Mouse (Mus musculus) heart, embryonic 11.5 days (tissue): ENCODE results near the gene Pik3c2a. TPM values are rescaled to one million over a fixed set of nuclear protein-coding genes. Genes with fewer than 3 reads are reported as not detected.
A peak's percentile ranks its signal among the peaks of the same experiment; 100 is the strongest.

Source experiments
- ATAC-seq: fragments of 200-750 bp; cut with Nextera tagmentation; replicated peaks from 2 replicates; pipeline ENCODE4 v1.8.0; 2017; ENCODE audit warnings: moderate library complexity; ENCODE audit not compliant: insufficient number of reproducible peaks, low FRiP score, low TSS enrichment
- H3K27ac ChIP-seq: fragments of 300-500 bp; sonication (generic); 2 replicates; pipeline ENCODE4 v1.5.1; 2014; ENCODE audit warnings: mild to moderate bottlenecking, low read depth, low read length
- H3K27me3 ChIP-seq: fragments of 300-500 bp; sonication (generic); 2 replicates; pipeline ENCODE4 v1.6.1; 2014; ENCODE audit warnings: mild to moderate bottlenecking, low read length, mixed read lengths; ENCODE audit not compliant: control insufficient read depth, insufficient read depth
- H3K36me3 ChIP-seq: fragments of 300-500 bp; sonication (generic); 2 replicates; pipeline ENCODE4 v1.6.1; 2014; ENCODE audit warnings: mild to moderate bottlenecking, low read length, moderate library complexity, mixed read lengths; ENCODE audit not compliant: control insufficient read depth, insufficient read depth
- H3K4me1 ChIP-seq: fragments of 300-500 bp; sonication (generic); 2 replicates; pipeline ENCODE4 v1.6.1; 2014; ENCODE audit warnings: low read length; ENCODE audit not compliant: control insufficient read depth, insufficient read depth
- H3K4me2 ChIP-seq: fragments of 300-500 bp; sonication (generic); 2 replicates; pipeline ENCODE4 v1.6.1; 2014; ENCODE audit warnings: mild to moderate bottlenecking, moderate library complexity
- H3K4me3 ChIP-seq: fragments of 300-500 bp; sonication (generic); 2 replicates; pipeline ENCODE4 v1.5.1; 2014; ENCODE audit warnings: low read depth, low read length
- H3K9ac ChIP-seq: fragments of 300-500 bp; sonication (generic); 2 replicates; pipeline ENCODE4 v1.6.1; 2014; ENCODE audit warnings: mild to moderate bottlenecking, low read depth, low read length, moderate library complexity
- H3K9me3 ChIP-seq: fragments of 300-500 bp; sonication (generic); replicated peaks from 2 replicates; pipeline ENCODE4 v1.6.1; 2016; ENCODE audit warnings: low read length; ENCODE audit not compliant: control insufficient read depth
- WGBS: fragments of 180-500 bp; shearing (Covaris S2); extraction: QIAGEN DNeasy Blood & Tissue Kit; methylation state at CpG from one replicate; pipeline ENCODE4 v1.1.7; 2014; ENCODE audit not compliant: insufficient replicate concordance; 5-methylcytosine and 5-hydroxymethylcytosine counted together
- polyA plus RNA-seq: library from polyadenylated mRNA; unstranded; fragments of >200 nt; fragmentation: Nextera tagmentation; extraction: Ambion mirVana; gene quantifications from 2 replicates; pipeline ENCODE4 v1.2.1, GENCODE M21; 2014

The Pik3c2a gene
- polyA plus RNA-seq, 1 experiment from 2014 or later = 29.5 TPM

DNA sequence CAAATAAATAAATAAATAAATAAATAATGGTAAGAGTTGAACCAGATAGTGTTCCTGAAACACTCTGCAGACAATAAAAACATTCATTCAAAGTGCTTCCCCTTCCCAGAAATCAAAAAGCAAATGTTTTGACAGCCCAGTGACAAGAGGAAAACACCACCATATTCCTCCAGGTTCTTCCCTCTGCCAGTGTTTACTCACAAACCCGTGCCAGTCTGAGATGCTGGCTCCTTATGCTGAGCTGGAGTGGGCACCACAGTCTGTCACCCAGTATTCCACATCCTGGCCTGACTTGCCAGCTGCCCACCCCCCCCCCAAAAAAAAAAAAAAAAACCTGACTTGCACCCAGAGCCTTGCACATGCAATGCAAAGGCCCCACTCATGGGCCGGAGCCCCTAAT lies 144.4 kb downstream of the Pik3c2a start:
- H3K9ac ChIP-seq = no peak overlapping the region
- 88% methylated on average over 2 of the region's 2 CpGs for WGBS
- peaks cover 8% of the 10 kb centered on the region for H3K4me1 ChIP-seq
- ATAC-seq = no peak
- no peaks in the 10 kb centered on the region for H3K9me3 ChIP-seq
- H3K4me2 ChIP-seq = no peak overlapping the region
- no peak overlapping the region for H3K4me3 ChIP-seq
- H3K27ac ChIP-seq = no peak overlapping the region
- H3K36me3 ChIP-seq = no peaks in the 10 kb centered on the region
- no peaks in the 10 kb centered on the region for H3K27me3 ChIP-seq

DNA sequence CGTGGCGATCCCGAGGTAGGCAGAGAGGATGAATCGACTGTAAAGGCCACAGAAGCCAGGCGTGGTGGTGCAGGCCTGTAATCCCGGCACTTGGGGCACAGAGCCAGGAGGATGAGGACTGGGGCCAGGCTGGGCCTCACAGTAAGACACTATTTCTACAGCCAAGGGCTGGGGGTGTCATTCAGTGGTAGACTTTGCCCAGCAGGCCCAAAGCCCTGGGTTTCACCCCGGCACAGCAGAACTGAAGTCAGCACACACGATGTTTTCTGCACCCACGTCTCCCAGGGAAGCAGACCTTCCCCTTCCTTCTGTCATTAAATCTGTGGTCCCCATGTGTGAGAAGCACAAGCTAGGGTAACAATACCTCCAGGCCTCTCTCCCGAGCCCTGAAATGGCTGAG lies 144.9 kb downstream of the Pik3c2a start:
- Histone ChIP-seq H3K27ac (no peak overlapping the region), H3K4me1 (peaks cover 8% of the 10 kb centered on the region), H3K36me3 (no peaks in the 10 kb centered on the region), H3K27me3 (no peaks in the 10 kb centered on the region), H3K9me3 (no peaks in the 10 kb centered on the region), H3K4me3 (no peak overlapping the region), H3K4me2 (no peak overlapping the region), H3K9ac (0 out of 2 replicates have a peak overlapping the region, but pooled peaks have one; percentile 5)
- ATAC-seq = no peak
- WGBS = 74% methylated on average over 10 of the region's 10 CpGs

DNA sequence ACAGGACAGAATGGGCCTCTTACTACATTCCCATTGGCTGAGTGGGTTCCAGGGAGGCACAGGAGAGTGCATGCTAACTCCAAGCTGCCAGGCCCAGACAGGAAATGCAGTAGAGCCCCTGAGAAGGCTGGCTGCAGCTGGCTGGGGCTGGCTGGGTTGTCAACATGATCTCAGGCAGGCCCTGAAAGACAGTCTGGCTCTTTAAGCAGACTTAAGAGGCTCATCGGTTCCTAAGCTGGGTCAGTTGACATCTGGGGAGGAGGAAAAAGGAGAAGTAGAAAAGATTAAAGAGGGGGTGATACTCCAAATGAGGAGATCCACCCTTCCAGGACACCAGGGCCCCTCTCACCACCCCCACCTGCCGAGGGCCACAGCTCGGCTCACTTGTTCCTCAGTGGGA lies 148.3 kb downstream of the Pik3c2a start:
- Histone ChIP-seq H3K27me3 (no peaks in the 10 kb centered on the region), H3K4me3 (no peak overlapping the region), H3K4me2 (no peak overlapping the region), H3K36me3 (no peaks in the 10 kb centered on the region), H3K27ac (no peak overlapping the region), H3K9ac (no peak overlapping the region), H3K4me1 (peaks cover 16% of the 10 kb centered on the region), H3K9me3 (no peaks in the 10 kb centered on the region)
- ATAC-seq = peak; percentile 39; the same call in 1 of the 2 replicates
- 44% methylated on average over 3 of the region's 3 CpGs for WGBS

DNA sequence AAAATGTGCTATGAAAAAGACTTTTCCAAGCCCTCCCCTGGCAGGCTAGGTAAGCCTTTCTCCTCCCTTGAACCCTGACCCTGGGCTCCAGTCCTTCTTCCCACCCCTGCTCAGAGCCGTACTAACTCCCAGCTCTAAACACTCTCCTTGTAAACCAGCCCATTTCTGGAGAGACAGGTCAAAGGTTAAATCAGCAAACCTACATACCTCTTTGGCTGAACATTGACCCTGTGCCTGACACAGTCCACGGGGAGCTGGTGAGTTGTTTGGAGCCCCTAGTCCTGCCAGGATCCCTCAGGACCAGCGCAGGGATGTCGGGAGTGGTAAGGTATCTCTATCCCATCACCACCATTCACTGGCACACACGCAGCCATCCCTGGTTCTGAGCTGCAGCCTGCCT lies 150.9 kb downstream of the Pik3c2a start:
- Histone ChIP-seq H3K4me3 (no peak overlapping the region), H3K9ac (no peak overlapping the region), H3K4me1 (peaks cover 27% of the 10 kb centered on the region), H3K27me3 (no peaks in the 10 kb centered on the region), H3K27ac (no peak overlapping the region), H3K9me3 (no peaks in the 10 kb centered on the region), H3K36me3 (no peaks in the 10 kb centered on the region), H3K4me2 (no peak overlapping the region)
- WGBS = 46% methylated on average over 5 of the region's 5 CpGs
- no peak for ATAC-seq

DNA sequence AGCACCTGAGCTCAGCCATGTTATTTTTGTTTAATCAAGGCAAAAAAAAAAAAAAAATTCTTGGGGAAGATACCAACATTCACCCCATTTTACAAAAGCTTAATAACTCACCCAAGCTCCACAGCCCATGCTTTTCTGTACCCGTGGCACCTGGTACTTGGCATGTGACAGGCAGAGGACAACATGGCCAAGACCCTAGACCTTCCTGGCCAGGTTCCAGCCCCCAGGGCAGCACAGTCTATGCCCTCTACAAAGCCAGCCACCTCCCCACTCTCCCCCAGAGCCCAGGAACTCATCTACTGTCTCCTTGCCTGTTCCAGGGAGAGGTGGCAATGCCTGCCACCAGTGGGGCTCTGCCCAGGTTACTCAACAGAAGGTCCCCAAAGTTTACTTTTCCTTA lies 152.7 kb downstream of the Pik3c2a start:
- peaks cover 41% of the 10 kb centered on the region for H3K4me1 ChIP-seq

DNA sequence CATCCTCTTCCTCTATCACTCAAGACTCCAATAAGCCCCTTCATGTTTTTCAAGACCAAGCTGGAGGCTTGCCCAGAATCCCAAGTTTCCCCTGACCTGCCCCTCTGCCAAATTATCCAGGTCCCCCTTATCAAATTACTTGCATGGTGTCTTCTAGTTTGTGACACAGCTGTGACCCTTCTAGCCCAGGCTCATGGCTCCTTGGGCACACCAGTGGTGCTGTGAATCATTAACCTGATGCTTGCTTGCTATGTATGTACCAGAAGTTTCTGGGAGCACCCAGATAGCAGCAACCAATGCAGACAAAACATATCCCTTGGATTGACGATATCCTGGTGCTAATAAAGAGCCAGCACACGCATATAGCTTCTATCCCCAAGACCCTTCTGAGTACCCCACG lies 154.3 kb downstream of the Pik3c2a start:
- Histone ChIP-seq H3K9ac (no peak overlapping the region), H3K27me3 (no peaks in the 10 kb centered on the region), H3K4me3 (no peak overlapping the region), H3K36me3 (no peaks in the 10 kb centered on the region), H3K4me2 (no peak overlapping the region), H3K9me3 (no peaks in the 10 kb centered on the region), H3K4me1 (peaks cover 33% of the 10 kb centered on the region), H3K27ac (no peak overlapping the region)
- 83% methylated on average over 3 of the region's 3 CpGs for WGBS
- no peak for ATAC-seq

More for the DNA sequence above, 152.7 kb downstream of the Pik3c2a start:
- H3K4me2 ChIP-seq = no peak overlapping the region
- H3K4me3 ChIP-seq = no peak overlapping the region
- no peak for ATAC-seq
- WGBS = 69% methylated on average over 1 of the region's 1 CpGs
- H3K9ac ChIP-seq = no peak overlapping the region
- no peak overlapping the region for H3K27ac ChIP-seq
- H3K27me3 ChIP-seq = no peaks in the 10 kb centered on the region
- no peaks in the 10 kb centered on the region for H3K36me3 ChIP-seq
- no peaks in the 10 kb centered on the region for H3K9me3 ChIP-seq

DNA sequence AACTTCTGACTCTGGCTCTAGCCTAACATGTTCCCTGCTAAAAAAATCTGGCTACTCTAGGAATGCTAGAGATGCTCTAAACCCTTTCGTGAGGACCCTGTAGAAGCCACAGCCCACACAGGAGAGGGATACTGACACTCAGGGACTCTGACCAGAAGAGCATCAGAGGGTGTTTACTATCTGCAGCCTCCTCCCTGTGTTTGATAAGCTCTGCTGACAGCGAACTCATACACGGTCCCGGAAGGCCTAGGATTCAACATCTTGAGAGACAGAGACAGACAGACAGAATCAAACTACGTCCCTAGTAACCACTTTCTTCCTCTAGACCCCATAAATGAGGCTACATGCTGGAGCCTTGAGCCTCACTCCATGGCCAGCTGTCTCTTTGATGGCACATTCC lies 155.3 kb downstream of the Pik3c2a start:
- Histone ChIP-seq H3K27me3 (no peaks in the 10 kb centered on the region), H3K9ac (no peak overlapping the region), H3K27ac (0 out of 2 replicates have a peak overlapping the region, but pooled peaks have one; percentile 13), H3K4me3 (no peak overlapping the region), H3K4me1 (peaks cover 33% of the 10 kb centered on the region), H3K4me2 (no peak overlapping the region), H3K9me3 (no peaks in the 10 kb centered on the region), H3K36me3 (no peaks in the 10 kb centered on the region)
- ATAC-seq = no peak
- WGBS = 40% methylated on average over 5 of the region's 5 CpGs

Other genes with a start within 250 kb of the Pik3c2a start
- 25.7 and 29.1 TPM in 2 replicates for gene Plekha7, start 135.1 kb downstream of the Pik3c2a start, polyA plus RNA-seq
- gene Rps13, start 109.3 kb downstream of the Pik3c2a start, polyA plus RNA-seq = 706 and 724 TPM in 2 replicates
- gene Nucb2, start 60.9 kb upstream of the Pik3c2a start, polyA plus RNA-seq = 6.5 and 8.7 TPM in 2 replicates